Mouse (Mus musculus) forebrain, postnatal 0 days (tissue): ENCODE results near the gene Luzp1. TPM values are rescaled to one million over a fixed set of nuclear protein-coding genes. Genes with fewer than 3 reads are reported as not detected.

Source experiments
- ATAC-seq: fragments of 200-750 bp; cut with Nextera tagmentation; 2 replicates; pipeline ENCODE4 v1.8.0; 2017; ENCODE audit warnings: mild to moderate bottlenecking, moderate library complexity
- DNase-seq: peaks from one replicate; pipeline ENCODE4 v3.0.0-alpha.2; 2015
- H3K27ac ChIP-seq: fragments of 300-500 bp; sonication (generic); 2 replicates; pipeline ENCODE4 v1.5.1; 2014; ENCODE audit warnings: low read depth, mild to moderate bottlenecking, antibody characterized with exemption, low read length, moderate library complexity, mixed read lengths
- H3K27me3 ChIP-seq: fragments of 300-500 bp; sonication (generic); 2 replicates; pipeline ENCODE4 v1.6.1; 2014; ENCODE audit warnings: mild to moderate bottlenecking, low read length, mixed read lengths; ENCODE audit not compliant: insufficient read depth
- H3K36me3 ChIP-seq: fragments of 300-500 bp; sonication (generic); 2 replicates; pipeline ENCODE4 v1.6.1; 2014; ENCODE audit warnings: mild to moderate bottlenecking, moderate library complexity; ENCODE audit not compliant: insufficient read depth
- H3K4me1 ChIP-seq: fragments of 300-500 bp; sonication (generic); 2 replicates; pipeline ENCODE4 v1.6.1; 2014; ENCODE audit warnings: antibody characterized with exemption; ENCODE audit not compliant: insufficient read depth
- H3K4me2 ChIP-seq: fragments of 300-500 bp; sonication (generic); 2 replicates; pipeline ENCODE4 v1.6.1; 2014; ENCODE audit warnings: low read depth, mild to moderate bottlenecking, moderate library complexity
- H3K4me3 ChIP-seq: fragments of 300-500 bp; sonication (generic); 2 replicates; pipeline ENCODE4 v1.5.1; 2014; ENCODE audit warnings: low read depth, low read length, mixed read lengths
- H3K9ac ChIP-seq: fragments of 300-500 bp; sonication (generic); 2 replicates; pipeline ENCODE4 v1.6.1; 2014; ENCODE audit warnings: mild to moderate bottlenecking
- H3K9me3 ChIP-seq: fragments of 300-500 bp; sonication (generic); 2 replicates; pipeline ENCODE4 v1.6.1; 2016; ENCODE audit warnings: low read length
- CTCF ChIP-seq: sonication (generic); IDR thresholded peaks from 2 replicates; pipeline ENCODE4 v1.5.1; 2016; ENCODE audit warnings: antibody characterized with exemption, control low read depth, low read depth
- WGBS: fragments of 180-500 bp; shearing (Covaris S2); extraction: QIAGEN DNeasy Blood & Tissue Kit; methylation state at CpG from one replicate; pipeline ENCODE4 v1.1.7; 2014; 5-methylcytosine and 5-hydroxymethylcytosine counted together
- polyA plus RNA-seq: library from polyadenylated mRNA; unstranded; fragments of >200 nt; fragmentation: Nextera tagmentation; extraction: Ambion mirVana; gene quantifications from 2 replicates; pipeline ENCODE4 v1.2.1, GENCODE M21; 2015
- total RNA-seq: library from RNA; depleted of rRNA; stranded (reverse); fragments of >200 nt; gene quantifications from 2 replicates; pipeline ENCODE4 v1.2.3, GENCODE M21; 2014

The Luzp1 gene
- total and polyA plus RNA-seq, 2 experiments from 2014 or later, result 20.8 to 50.0 TPM

DNA sequence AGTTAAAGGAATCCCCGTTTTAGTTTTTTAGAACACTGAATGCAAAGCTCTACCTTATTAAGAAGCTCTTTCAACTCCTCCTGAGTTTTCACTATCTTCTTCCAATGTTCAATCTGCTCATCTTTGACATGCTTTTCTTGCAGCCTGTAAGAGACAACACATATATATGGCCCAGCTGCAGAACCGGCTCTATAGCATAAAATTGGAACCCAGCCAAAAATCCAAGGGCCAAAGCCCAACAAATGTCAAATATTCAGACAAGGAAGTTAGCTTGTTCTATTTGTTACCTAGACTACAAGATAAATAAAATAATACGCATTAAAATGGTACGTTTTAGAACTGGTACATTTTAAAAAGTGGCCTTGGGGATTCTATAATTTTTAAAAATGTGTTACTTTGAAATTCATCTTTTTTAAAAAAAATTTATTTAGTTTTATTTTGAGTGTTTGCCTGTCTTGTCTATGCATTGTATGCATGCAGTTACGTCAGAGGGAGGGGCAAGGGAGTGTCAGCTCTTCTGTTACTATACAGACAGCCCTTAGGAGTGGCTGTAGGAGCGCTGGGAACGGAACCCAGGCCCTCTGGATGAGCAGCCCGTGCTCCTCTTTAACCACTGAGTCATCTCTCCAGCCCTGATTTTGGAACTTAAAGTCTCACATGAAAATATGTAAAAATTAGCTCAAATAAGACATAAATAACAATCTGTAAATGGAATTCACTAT is 90.9 kb downstream of the Luzp1 start:
- no peak for TF ChIP-seq CTCF
- Histone ChIP-seq H3K4me2 (no peak overlapping the region), H3K27me3 (no peaks in the 10 kb centered on the region), H3K9me3 (no peaks in the 10 kb centered on the region), H3K4me3 (no peak overlapping the region), H3K27ac (no peak overlapping the region), H3K9ac (no peak overlapping the region), H3K4me1 (no peaks in the 10 kb centered on the region), H3K36me3 (peaks cover 69% of the 10 kb centered on the region)
- 85% methylated on average over 8 of the region's 8 CpGs for WGBS
- ATAC-seq (no peak), DNase-seq (no peak)

- Histone ChIP-seq H3K4me2 (no peak overlapping the region), H3K36me3 (peaks cover 62% of the 10 kb centered on the region), H3K27me3 (no peaks in the 10 kb centered on the region), H3K27ac (no peak overlapping the region), H3K9me3 (no peaks in the 10 kb centered on the region), H3K9ac (no peak overlapping the region), H3K4me3 (no peak overlapping the region), H3K4me1 (no peaks in the 10 kb centered on the region)
- ATAC-seq, result no peak
- no peak for DNase-seq
- WGBS, result 55% methylated on average over 6 of the region's 6 CpGs
- TF ChIP-seq CTCF, result no peak
These were observed 93.2 kb downstream of the Luzp1 start for GRCm38 (mm10) chr4:136562755-136563154.

DNA sequence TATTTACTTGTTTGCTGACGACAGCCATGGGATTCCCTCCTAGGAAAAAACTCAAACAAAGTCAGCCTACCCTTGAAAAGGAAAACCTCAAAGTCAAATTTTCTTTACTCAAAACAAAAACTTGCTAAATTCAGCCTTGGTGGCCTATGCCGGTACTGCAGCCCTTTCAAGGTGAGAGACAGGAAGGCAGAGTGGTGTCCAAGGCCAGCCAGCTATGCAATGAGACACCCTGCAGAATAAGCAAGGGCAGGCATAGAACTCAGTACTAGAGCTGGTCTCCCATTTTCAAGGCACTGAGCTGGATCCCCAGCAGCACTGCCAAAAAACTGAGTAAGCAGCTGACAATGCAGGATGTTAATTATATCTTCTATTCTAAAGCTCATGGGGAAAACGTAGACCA is 99.1 kb downstream of the Luzp1 start:
- H3K4me1 ChIP-seq, result no peaks in the 10 kb centered on the region
- H3K9ac ChIP-seq, result no peak overlapping the region
- peaks cover 60% of the 10 kb centered on the region for H3K36me3 ChIP-seq
- ATAC-seq (no peak), DNase-seq (no peak)
- no peaks in the 10 kb centered on the region for H3K9me3 ChIP-seq
- H3K27me3 ChIP-seq, result no peaks in the 10 kb centered on the region
- no peak overlapping the region for H3K27ac ChIP-seq
- peak; percentile 44 for TF ChIP-seq CTCF
- 65% methylated on average over 3 of the region's 3 CpGs for WGBS
- H3K4me3 ChIP-seq, result no peak overlapping the region
- no peak overlapping the region for H3K4me2 ChIP-seq

- ATAC-seq (no peak), DNase-seq (no peak)
- no peaks in the 10 kb centered on the region for H3K4me1 ChIP-seq
- H3K36me3 ChIP-seq, result peaks cover 54% of the 10 kb centered on the region
- no peak overlapping the region for H3K9ac ChIP-seq
- H3K9me3 ChIP-seq, result no peaks in the 10 kb centered on the region
- H3K27me3 ChIP-seq, result no peaks in the 10 kb centered on the region
- no peak overlapping the region for H3K4me3 ChIP-seq
- H3K27ac ChIP-seq, result no peak overlapping the region
- TF ChIP-seq CTCF, result no peak
- H3K4me2 ChIP-seq, result no peak overlapping the region
These were observed 100.4 kb downstream of the Luzp1 start for GRCm38 (mm10) chr4:136569998-136570397.

GRCm38 (mm10) chr4:136581885-136582284 is 112.3 kb downstream of the Luzp1 start:
- Histone ChIP-seq H3K27me3 (no peaks in the 10 kb centered on the region), H3K9me3 (no peaks in the 10 kb centered on the region), H3K9ac (no peak overlapping the region), H3K4me3 (no peak overlapping the region), H3K4me1 (no peaks in the 10 kb centered on the region), H3K36me3 (no peaks in the 10 kb centered on the region; the same call in 1 of the 2 replicates), H3K4me2 (no peak overlapping the region), H3K27ac (no peak overlapping the region)
- TF ChIP-seq CTCF, result no peak
- WGBS, result 95% methylated on average over 3 of the region's 3 CpGs
- ATAC-seq (no peak), DNase-seq (no peak)

- DNase-seq (no peak), ATAC-seq (no peak)
- H3K36me3 ChIP-seq, result peaks cover 2% of the 10 kb centered on the region; the same call in 1 of the 2 replicates
- H3K27ac ChIP-seq, result no peak overlapping the region
- H3K9me3 ChIP-seq, result no peaks in the 10 kb centered on the region
- H3K4me3 ChIP-seq, result no peak overlapping the region
- TF ChIP-seq CTCF, result no peak
- no peaks in the 10 kb centered on the region for H3K27me3 ChIP-seq
- H3K4me1 ChIP-seq, result no peaks in the 10 kb centered on the region
- H3K9ac ChIP-seq, result no peak overlapping the region
- no peak overlapping the region for H3K4me2 ChIP-seq
- 88% methylated on average over 4 of the region's 4 CpGs for WGBS
These were observed 117.8 kb downstream of the Luzp1 start for GRCm38 (mm10) chr4:136587221-136587827.

GRCm38 (mm10) chr4:136588003-136588402 is 118.4 kb downstream of the Luzp1 start:
- ATAC-seq (no peak), DNase-seq (no peak)
- no peak overlapping the region for H3K4me2 ChIP-seq
- H3K27me3 ChIP-seq, result no peaks in the 10 kb centered on the region
- no peak overlapping the region for H3K4me3 ChIP-seq
- no peaks in the 10 kb centered on the region for H3K9me3 ChIP-seq
- no peaks in the 10 kb centered on the region for H3K4me1 ChIP-seq
- no peak overlapping the region for H3K9ac ChIP-seq
- TF ChIP-seq CTCF, result no peak
- H3K27ac ChIP-seq, result no peak overlapping the region
- 96% methylated on average over 4 of the region's 4 CpGs for WGBS
- H3K36me3 ChIP-seq, result peaks cover 2% of the 10 kb centered on the region; the same call in 1 of the 2 replicates
